Mouse (Mus musculus): Measurements from ENCODE around the gene Ankzf1.

- TF ChIP-seq CTCF (IDR thresholded peaks at IDR 0.05; ENCODE audit: low read depth, low read length) (no peak), POLR2A (IDR thresholded peaks at IDR 0.05; ENCODE audit: extremely low read depth, insufficient read depth, low read length) (no peak)
Observed at GRCm38 (mm10) chr1:75226138-75226537, 34.2 kb downstream of the Ankzf1 start.

Measured in liver, adult 2 months (tissue).